Mouse (Mus musculus) mature B cell (primary cell): ENCODE data around the gene Manbal.
"Not testable (repeated sequence)": the region's sequence is repeated elsewhere in the genome, so short reads cannot be mapped to it uniquely, and the experiment has no call there.

Experiments used
- in situ Hi-C: fragments of 300-500 bp; cut with MboI; formaldehyde crosslinking; loops from 2 replicates; pipeline ENCODE4 v1.14.3; 2019

The Manbal gene

GRCm38 (mm10) chr2:157366762-157367161 lies 632 bp upstream of the Manbal start:
- in situ Hi-C loops = no loop called here

DNA sequence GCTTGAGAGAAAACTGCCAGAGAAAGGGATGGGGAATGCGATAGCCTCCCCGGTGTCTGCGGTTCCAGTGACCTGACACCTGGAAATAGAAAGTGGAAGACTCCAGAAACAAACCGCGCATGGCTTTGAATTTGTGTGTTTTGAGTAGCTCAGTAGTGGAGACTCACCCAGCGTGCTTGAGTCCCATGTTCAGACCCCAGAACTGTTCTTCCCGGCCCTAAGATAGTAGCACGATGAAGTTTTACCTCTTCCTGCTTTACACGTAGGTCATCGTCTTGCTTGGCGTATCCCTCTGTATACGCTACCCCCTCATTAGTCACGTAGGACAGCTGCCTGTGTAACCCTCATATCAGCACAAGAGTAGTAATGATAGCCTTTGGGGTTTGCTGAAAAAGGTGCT lies 597 bp downstream of the Manbal start:
- in situ Hi-C loops = no loop called here

- in situ Hi-C loops = no loop called here
Observed at GRCm38 (mm10) chr2:157371696-157372095, 4.3 kb downstream of the Manbal start.

GRCm38 (mm10) chr2:157373681-157374080 lies 6.3 kb downstream of the Manbal start:
- in situ Hi-C loops = no loop called here

- in situ Hi-C loops = no loop called here
Observed at GRCm38 (mm10) chr2:157375051-157375450, 7.7 kb downstream of the Manbal start.

DNA sequence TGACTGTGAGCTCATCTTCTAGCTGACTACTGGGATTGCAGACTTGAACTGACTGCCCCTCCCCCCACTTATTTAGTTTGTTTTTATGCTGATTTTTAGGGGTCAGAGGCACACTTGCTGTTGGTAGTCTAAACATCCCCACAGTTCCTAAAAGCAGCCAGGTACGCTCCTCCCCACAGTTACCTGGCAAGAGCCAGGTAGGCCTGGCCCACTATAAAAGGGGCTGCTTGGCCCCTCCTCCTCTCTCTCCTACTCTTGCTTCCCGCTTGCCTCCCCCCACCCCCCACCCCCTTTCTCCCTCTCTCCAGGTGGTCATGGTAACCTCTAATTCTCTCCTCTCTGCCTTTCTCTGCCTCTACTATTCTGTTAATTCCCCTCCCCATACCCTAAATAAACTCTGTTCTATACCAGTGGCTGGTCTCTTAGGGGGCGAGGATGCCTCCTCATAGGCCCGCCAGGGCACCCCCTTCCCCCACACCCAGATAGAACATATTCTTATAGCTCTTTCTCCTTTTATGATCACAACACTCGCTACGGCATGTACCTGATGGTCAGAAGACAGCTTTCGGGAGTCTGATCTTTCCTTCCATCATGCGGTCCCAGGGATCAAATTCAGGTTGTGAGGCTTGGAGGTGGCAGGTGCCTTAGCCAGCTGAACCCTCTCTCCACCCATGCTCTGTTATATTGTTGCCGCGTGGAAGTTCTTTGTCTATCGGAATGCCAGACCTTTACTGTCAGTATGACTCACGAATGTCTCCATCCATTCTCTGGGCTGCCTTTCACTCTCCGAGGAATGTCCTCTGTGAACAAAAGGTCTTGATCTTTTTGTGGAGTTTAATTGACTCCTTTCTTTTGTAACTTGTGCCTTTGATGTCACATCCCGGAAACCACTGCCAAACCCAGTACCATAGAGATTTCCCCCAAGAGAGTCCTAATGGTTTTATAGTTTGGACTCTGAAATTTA lies 8.7 kb downstream of the Manbal start:
- in situ Hi-C loops = no loop called here

- in situ Hi-C loops = no loop called here
Observed at GRCm38 (mm10) chr2:157376995-157377394, 9.6 kb downstream of the Manbal start.

GRCm38 (mm10) chr2:157384836-157385235 lies 17.4 kb downstream of the Manbal start:
- in situ Hi-C loops = no loop called here

GRCm38 (mm10) chr2:157388901-157389590 lies 21.7 kb downstream of the Manbal start:
- in situ Hi-C loops = not testable (repeated sequence)

DNA sequence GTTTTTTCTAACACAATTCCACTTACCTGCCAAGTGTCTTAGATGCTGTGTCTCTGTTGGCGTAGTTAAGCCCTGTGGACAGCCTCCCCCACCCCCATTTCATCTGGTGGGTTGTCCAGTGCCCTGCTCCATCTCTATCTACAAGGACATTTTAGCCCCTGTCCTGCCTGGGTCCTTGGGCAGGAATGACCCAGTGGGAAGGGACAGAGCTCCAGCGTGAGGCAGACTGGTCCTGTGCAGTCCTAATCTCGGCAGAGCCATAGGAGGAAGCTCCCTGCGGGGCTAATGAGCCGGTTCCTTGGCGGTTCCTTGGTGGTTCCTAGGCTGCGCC lies 22.2 kb downstream of the Manbal start:
- in situ Hi-C loops = no loop called here

DNA sequence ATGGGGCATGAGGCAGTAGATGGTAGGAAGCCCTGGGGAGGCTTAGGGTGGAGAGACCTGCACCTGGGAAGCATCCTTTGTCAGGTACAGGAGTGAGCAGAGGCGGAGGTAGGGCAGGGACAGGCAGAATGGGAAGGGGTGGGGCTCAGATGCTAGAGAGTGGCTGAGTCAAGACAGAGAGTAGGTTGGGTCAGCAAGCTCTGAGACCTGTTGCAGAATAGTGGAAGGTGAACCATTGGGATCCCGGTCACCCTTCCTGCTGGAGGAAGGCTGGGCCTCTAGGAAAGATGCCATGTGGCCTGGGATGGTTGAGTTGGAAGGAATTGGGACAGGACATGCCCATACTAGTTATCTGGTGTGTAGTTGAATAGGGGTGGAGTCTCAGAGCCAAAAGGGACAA lies 24.9 kb downstream of the Manbal start:
- in situ Hi-C loops = no loop called here

DNA sequence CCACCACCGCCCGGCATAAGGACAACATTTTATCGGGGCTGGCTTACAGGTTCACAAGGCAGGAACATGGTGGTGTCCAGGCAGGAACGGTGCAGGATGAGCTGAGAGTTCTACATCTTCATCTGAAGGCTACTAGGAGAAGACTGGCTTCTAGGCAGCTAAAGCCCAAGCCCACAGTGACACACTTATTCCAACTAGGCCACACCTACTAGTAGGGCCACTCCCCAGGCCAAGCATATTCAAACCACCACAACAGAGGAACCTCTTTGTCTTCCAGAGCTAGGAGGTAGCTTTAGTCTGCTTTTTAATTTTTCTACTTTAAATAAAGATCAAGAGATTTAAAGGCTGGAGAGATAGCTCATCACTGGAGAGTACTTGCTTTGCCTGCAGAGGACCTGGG lies 26.2 kb downstream of the Manbal start:
- in situ Hi-C loops = no loop called here

DNA sequence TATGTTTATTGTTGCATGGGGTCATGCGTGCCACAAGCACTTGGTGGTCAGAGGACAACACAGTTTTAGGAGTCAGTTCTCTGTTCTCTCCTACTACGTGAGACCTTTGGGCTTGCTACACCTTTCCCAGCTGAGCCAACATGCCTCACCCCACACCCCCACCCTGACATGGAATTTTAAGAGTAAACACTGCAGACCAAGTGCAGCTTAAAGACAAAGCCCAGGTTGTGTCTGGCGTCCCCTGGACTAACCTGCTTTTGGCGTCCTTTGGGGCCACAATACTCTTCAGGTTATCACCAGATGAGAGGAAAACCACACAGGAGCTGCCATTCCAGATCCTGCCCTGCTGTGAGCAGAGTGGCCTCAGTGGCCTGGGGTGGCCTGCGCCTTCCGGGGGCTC lies 27.5 kb downstream of the Manbal start:
- in situ Hi-C loops = no loop called here

- in situ Hi-C loops = no loop called here
Observed at GRCm38 (mm10) chr2:157395371-157395770, 28.0 kb downstream of the Manbal start.

- in situ Hi-C loops = no loop called here
Observed at GRCm38 (mm10) chr2:157395960-157396359, 28.6 kb downstream of the Manbal start.

DNA sequence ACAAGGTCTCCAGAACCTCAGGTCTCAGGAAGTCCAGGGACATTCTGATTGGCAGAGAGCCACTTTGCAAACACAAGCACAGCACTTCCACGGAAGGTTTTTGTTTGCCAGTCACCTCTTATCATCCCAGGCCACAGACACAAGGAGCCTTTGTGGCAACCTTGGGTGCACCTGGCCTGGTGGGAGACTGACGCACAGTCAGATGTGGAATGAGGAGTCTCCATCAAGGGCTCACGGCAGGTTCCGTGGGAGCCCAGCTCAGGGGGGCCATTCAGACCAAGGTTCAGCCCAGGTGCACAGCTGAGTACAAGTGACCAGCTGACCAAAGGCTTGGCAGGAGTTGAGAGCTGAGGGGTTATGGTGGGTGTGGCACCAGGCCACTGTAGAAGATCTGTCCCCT lies 30.0 kb downstream of the Manbal start:
- in situ Hi-C loops = no loop called here

DNA sequence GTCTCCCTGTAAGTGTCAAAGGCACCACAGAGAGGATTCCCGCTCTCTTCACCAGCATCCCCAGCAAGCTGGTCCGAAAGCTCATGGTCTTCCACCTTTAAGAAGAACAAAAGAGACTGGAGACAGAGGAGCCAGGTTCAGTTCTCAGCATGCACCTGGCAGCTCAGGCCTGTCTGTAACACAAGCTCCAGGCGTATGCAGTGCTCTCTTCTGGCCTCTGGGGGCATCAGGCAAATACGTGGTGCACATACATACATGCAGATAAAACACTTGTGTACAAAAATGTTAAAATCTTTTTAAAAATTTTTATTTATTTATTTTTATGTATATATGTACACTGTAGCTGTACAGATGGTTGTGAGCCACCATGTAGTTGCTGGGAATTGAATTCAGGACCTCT lies 31.1 kb downstream of the Manbal start:
- in situ Hi-C loops = no loop called here

DNA sequence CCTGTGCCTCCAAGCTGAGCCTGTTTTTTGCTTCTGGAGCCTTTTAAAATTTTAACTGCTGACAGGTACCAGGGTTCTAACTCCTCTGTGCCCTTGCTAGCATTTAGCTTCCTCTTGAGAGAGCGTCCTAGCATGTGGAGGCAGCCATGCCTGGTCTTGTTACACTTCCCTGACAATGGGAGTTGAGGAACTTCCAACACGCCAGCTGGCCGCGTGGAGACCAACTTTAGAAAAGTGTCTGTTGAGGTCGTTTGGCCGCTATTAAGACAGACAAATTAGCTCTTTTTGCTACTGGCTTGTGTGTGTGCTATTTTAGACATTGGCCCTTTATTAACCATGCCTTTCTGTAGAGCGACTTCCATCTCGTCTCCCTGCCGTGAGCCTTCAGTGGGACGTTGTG lies 32.4 kb downstream of the Manbal start:
- in situ Hi-C loops = no loop called here

DNA sequence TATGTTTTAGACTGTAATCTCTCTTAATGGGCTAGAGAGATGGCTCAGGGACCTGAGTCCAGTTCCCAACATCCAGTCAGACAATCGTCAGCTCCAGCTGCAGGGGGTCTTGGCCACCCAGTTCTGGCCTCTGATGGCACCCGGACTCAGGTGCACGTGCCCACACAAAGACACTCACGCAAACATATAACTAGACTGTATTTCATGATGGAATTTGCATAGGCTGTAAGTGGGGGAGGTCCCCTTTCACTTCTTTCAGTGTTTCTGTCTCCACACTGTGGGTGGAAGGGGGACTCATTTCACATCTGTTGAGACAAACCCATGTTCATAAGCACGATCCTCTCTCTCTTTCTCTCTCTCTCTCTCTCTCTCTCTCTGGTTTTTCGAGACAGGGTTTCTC lies 33.1 kb downstream of the Manbal start:
- in situ Hi-C loops = no loop called here

- in situ Hi-C loops = no loop called here
Observed at GRCm38 (mm10) chr2:157401261-157401660, 33.9 kb downstream of the Manbal start.

GRCm38 (mm10) chr2:157407596-157407995 lies 40.2 kb downstream of the Manbal start:
- in situ Hi-C loops = no loop called here

DNA sequence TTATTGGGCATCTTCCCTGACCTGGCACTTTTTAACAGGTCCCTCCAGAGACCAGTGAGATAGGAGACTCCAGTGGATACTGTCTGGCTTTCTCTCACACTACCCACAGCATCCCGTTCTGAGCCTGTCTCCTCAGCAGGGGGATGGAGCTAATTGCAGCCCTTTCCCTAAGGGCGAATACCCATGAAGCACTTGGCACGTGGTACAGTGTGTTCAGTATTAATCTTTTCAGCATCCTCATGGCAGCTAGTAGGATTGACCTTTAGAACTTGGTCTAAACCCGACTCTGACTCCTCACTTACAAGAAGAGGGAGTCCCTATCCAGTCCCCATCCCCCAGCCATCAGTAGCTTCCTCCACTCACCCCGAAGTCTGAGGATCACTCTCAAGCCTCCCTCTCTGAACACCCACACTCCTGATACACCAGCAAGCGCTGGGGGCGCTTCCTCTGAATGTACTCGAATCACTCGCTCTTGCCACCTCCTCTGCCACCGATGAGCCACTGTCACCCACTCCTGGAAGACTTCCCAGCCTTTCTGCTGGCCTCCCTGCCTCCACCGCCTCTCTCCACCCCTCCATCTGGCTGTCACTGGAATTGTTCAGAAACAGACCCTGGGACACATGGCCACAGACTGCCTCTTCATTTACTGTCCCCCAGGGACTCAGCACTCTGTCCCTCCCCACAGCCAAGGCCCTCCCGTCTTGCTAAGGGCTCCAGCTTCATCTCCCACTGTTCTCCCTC lies 42.6 kb downstream of the Manbal start:
- in situ Hi-C loops = no loop called here
